In genomic region chr5:135632117-135632796, GRCm38 (mm10) we compare ENCODE assay signal across 8 mouse cellular contexts. TPM values are rescaled to one million over a fixed set of nuclear protein-coding genes. Genes with fewer than 3 reads are reported as not detected.
A peak's percentile ranks its signal among the peaks of the same experiment; 100 is the strongest.
DNase-seq lines count a peak whose midpoint lies in the region; ATAC-seq lines count a peak whose summit lies in the region.

TSS of gene Rhbdd2 (plus strand) at chr5:135632618.

- DNase-seq in R1 (ENCODE audit: low read depth, low spot score): peak; percentile 99
- DNase-seq in cerebellum, postnatal 25 days: peak; percentile 98 to 99
- DNase-seq in frontal cortex, postnatal 25 days (ENCODE audit: low spot score in 2 of 2): peak; percentile 82 to 91
- DNase-seq in hindbrain, embryonic 14.5 days (ENCODE audit: low spot score): peak; percentile 96
- DNase-seq in layer of hippocampus, postnatal 36 days: peak; percentile 95
- DNase-seq in lung, postnatal 36 days: peak; percentile 99
- DNase-seq in retina, postnatal 1 day: peak; percentile 99
- peak; percentile 92 to 96 for DNase-seq in urinary bladder, adult 18-20 months (ENCODE audit: low spot score in 2 of 2)

- no peaks in the 10 kb centered on the region for H3K9me3 ChIP-seq in hindbrain, embryonic 14.5 days (ENCODE audit: control insufficient read depth, low read length)

- no peaks in the 10 kb centered on the region for H3K27me3 ChIP-seq in hindbrain, embryonic 14.5 days (ENCODE audit: control insufficient read depth, insufficient read depth, low read length)

- peaks cover 23% of the 10 kb centered on the region for H3K36me3 ChIP-seq in hindbrain, embryonic 14.5 days (replicated peaks; ENCODE audit: control insufficient read depth, insufficient read depth)

- H3K27ac ChIP-seq in hindbrain, embryonic 14.5 days: peak within 1 kb of the TSS; percentile 92

- H3K4me2 ChIP-seq in hindbrain, embryonic 14.5 days (replicated peaks): peak within 1 kb of the TSS; percentile 52

- WGBS in hindbrain, embryonic 14.5 days: 13% methylated on average over 28 of the region's 30 CpGs

- peak within 1 kb of the TSS; percentile 79 for H3K9ac ChIP-seq in hindbrain, embryonic 14.5 days

- peaks cover 10% of the 10 kb centered on the region for H3K4me1 ChIP-seq in hindbrain, embryonic 14.5 days (replicated peaks; ENCODE audit: control insufficient read depth, insufficient read depth, low read length)

- peak; percentile 99 for ATAC-seq in hindbrain, embryonic 14.5 days (ENCODE audit: low FRiP score)

- H3K4me3 ChIP-seq in hindbrain, embryonic 14.5 days (replicated peaks; ENCODE audit: low read length): peak within 1 kb of the TSS; percentile 67

RNA-seq across cellular contexts. Expression of gene Rhbdd2, which starts in this region (rescaled TPM):
- 103 and 104 TPM in 2 replicates for polyA plus RNA-seq in hindbrain, embryonic 14.5 days (2014; fragmentation: Nextera tagmentation; extraction: Ambion mirVana)
- 10 to 100 TPM; 78.2 to 83.9 TPM for total RNA-seq in layer of hippocampus, postnatal 36 days (2021)

Comparison
In these comparisons a context has a peak if more than half of its experiments do, and no peak if none do; other contexts are left out.
1. Peak in every context shown above with its lines: DNase-seq, ATAC-seq, H3K4me3 ChIP-seq and H3K27ac ChIP-seq.